Mouse (Mus musculus) kidney, embryonic 14.5 days (tissue): Measurements from ENCODE around the gene E2f1. TPM values are rescaled to one million over a fixed set of nuclear protein-coding genes. Genes with fewer than 3 reads are reported as not detected.

Experiments
- ATAC-seq: fragments of 200-750 bp; cut with Nextera tagmentation; 2 replicates; pipeline ENCODE4 v1.8.0; 2017; ENCODE audit warnings: moderate number of reproducible peaks, mild to moderate bottlenecking, moderate TSS enrichment, moderate library complexity; ENCODE audit not compliant: low FRiP score, low TSS enrichment
- H3K27ac ChIP-seq: fragments of 300-500 bp; sonication (generic); 2 replicates; pipeline ENCODE4 v1.5.1; 2014; ENCODE audit warnings: low read depth, mild to moderate bottlenecking, low read length, moderate library complexity, mixed read lengths
- H3K27me3 ChIP-seq: fragments of 300-500 bp; sonication (generic); 2 replicates; pipeline ENCODE4 v1.6.1; 2014; ENCODE audit warnings: mild to moderate bottlenecking, low read length; ENCODE audit not compliant: control insufficient read depth, insufficient read depth
- H3K36me3 ChIP-seq: fragments of 300-500 bp; sonication (generic); 2 replicates; pipeline ENCODE4 v1.6.1; 2014; ENCODE audit warnings: low read length, mixed read lengths; ENCODE audit not compliant: control insufficient read depth, insufficient read depth
- H3K4me1 ChIP-seq: fragments of 300-500 bp; sonication (generic); 2 replicates; pipeline ENCODE4 v1.6.1; 2014; ENCODE audit warnings: low read length, mixed read lengths; ENCODE audit not compliant: control insufficient read depth, insufficient read depth
- H3K4me2 ChIP-seq: fragments of 300-500 bp; sonication (generic); replicated peaks from 2 replicates; pipeline ENCODE4 v1.6.1; 2014; ENCODE audit warnings: low read depth, mild to moderate bottlenecking, low read length
- H3K4me3 ChIP-seq: fragments of 300-500 bp; sonication (generic); 2 replicates; pipeline ENCODE4 v1.5.1; 2014; ENCODE audit warnings: mild to moderate bottlenecking, low read length
- H3K9ac ChIP-seq: fragments of 300-500 bp; sonication (generic); 2 replicates; pipeline ENCODE4 v1.6.1; 2014; ENCODE audit warnings: low read depth, mild to moderate bottlenecking, low read length, moderate library complexity
- H3K9me3 ChIP-seq: fragments of 300-500 bp; sonication (generic); 2 replicates; pipeline ENCODE4 v1.6.1; 2016; ENCODE audit warnings: low read length; ENCODE audit not compliant: control insufficient read depth
- WGBS: fragments of 180-500 bp; shearing (Covaris S2); extraction: QIAGEN DNeasy Blood & Tissue Kit; methylation state at CpG from one replicate; pipeline ENCODE4 v1.1.7; 2014; 5-methylcytosine and 5-hydroxymethylcytosine counted together
- polyA plus RNA-seq: library from polyadenylated mRNA; unstranded; fragments of >200 nt; fragmentation: Nextera tagmentation; extraction: Ambion mirVana; gene quantifications from 2 replicates; pipeline ENCODE4 v1.2.1, GENCODE M21; 2014

The E2f1 gene
- polyA plus RNA-seq, 1 experiment from 2014 or later: 10.0 TPM

GRCm38 (mm10) chr2:154603638-154604153 is 34.0 kb upstream of the E2f1 start, which contains the start of gene Pxmp4:
TSS of gene Pxmp4 (minus strand) at chr2:154603708.
- peak within 1 kb of the TSS; percentile 47; the same call in 1 of the 2 replicates for H3K27ac ChIP-seq
- peak within 1 kb of the TSS; percentile 72 for H3K4me2 ChIP-seq
- no peaks in the 10 kb centered on the region for H3K9me3 ChIP-seq
- peak; percentile 100 for ATAC-seq
- peak within 1 kb of the TSS; percentile 81 for H3K4me3 ChIP-seq
- under 1% methylated on average over 13 of the region's 13 CpGs for WGBS
- H3K27me3 ChIP-seq: no peaks in the 10 kb centered on the region
- peak within 1 kb of the TSS; percentile 78 for H3K9ac ChIP-seq
- H3K36me3 ChIP-seq: no peaks in the 10 kb centered on the region
- H3K4me1 ChIP-seq: peaks cover 11% of the 10 kb centered on the region

DNA sequence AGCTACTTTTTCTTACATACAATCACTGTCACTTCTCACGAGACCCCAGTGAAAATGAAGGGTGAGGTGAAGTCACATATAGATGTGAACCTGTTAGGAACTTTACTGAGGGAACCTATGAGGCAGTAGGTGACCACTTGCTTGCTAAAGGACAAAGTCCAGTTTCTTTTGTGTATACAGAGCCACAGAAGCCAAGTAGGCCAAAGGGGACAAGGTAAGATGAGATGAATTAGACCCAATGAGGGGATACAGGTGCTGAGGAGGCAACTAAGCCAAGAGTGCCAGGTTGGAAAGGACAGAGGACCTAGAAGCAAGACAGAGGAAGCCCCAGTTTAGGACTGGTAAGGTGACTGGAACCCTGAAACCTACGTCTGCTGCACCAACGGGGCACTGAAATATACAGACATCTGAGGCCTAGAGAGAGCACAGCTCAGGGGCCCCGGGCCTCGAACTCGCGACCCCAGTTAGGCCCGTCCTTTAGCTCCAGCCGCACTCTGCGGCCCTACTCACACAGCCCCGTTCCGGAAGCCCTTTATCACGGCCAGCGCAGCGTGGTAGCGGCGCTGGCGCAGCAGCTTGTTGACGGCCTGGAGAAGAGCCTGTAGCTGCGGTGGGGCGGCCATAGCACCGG is 33.4 kb upstream of the E2f1 start:
- Histone ChIP-seq H3K9me3 (no peaks in the 10 kb centered on the region), H3K27me3 (no peaks in the 10 kb centered on the region), H3K4me2 (peak overlapping the region; percentile 72), H3K27ac (0 out of 2 replicates have a peak overlapping the region, but pooled peaks have one; percentile 30), H3K4me3 (peak overlapping the region; percentile 81), H3K36me3 (no peaks in the 10 kb centered on the region), H3K9ac (peak overlapping the region; percentile 78), H3K4me1 (peaks cover 11% of the 10 kb centered on the region)
- no peak for ATAC-seq
- WGBS: 18% methylated on average over 22 of the region's 22 CpGs

GRCm38 (mm10) chr2:154601324-154601723 is 31.6 kb upstream of the E2f1 start:
- 73% methylated on average over 3 of the region's 3 CpGs for WGBS
- no peak for ATAC-seq
- Histone ChIP-seq H3K4me1 (peaks cover 11% of the 10 kb centered on the region), H3K4me2 (no peak overlapping the region), H3K9ac (no peak overlapping the region), H3K27me3 (no peaks in the 10 kb centered on the region), H3K4me3 (no peak overlapping the region), H3K36me3 (no peaks in the 10 kb centered on the region), H3K27ac (no peak overlapping the region), H3K9me3 (no peaks in the 10 kb centered on the region)

- 72% methylated on average over 6 of the region's 6 CpGs for WGBS
- H3K9ac ChIP-seq: no peak overlapping the region
- H3K4me2 ChIP-seq: no peak overlapping the region
- no peak for ATAC-seq
- no peak overlapping the region for H3K27ac ChIP-seq
- no peaks in the 10 kb centered on the region for H3K27me3 ChIP-seq
- H3K4me1 ChIP-seq: peaks cover 11% of the 10 kb centered on the region
- no peaks in the 10 kb centered on the region for H3K9me3 ChIP-seq
- no peaks in the 10 kb centered on the region for H3K36me3 ChIP-seq
- H3K4me3 ChIP-seq: no peak overlapping the region
Measured at GRCm38 (mm10) chr2:154600586-154600985, 30.9 kb upstream of the E2f1 start.

- no peak for ATAC-seq
- no peak overlapping the region for H3K27ac ChIP-seq
- H3K4me2 ChIP-seq: no peak overlapping the region
- WGBS: 83% methylated on average over 3 of the region's 3 CpGs
- H3K27me3 ChIP-seq: no peaks in the 10 kb centered on the region
- no peaks in the 10 kb centered on the region for H3K9me3 ChIP-seq
- H3K4me1 ChIP-seq: no peaks in the 10 kb centered on the region; the same call in 1 of the 2 replicates
- H3K4me3 ChIP-seq: no peak overlapping the region
- no peak overlapping the region for H3K9ac ChIP-seq
- H3K36me3 ChIP-seq: peaks cover 3% of the 10 kb centered on the region; the same call in 1 of the 2 replicates
Measured at GRCm38 (mm10) chr2:154597399-154597798, 27.7 kb upstream of the E2f1 start.

DNA sequence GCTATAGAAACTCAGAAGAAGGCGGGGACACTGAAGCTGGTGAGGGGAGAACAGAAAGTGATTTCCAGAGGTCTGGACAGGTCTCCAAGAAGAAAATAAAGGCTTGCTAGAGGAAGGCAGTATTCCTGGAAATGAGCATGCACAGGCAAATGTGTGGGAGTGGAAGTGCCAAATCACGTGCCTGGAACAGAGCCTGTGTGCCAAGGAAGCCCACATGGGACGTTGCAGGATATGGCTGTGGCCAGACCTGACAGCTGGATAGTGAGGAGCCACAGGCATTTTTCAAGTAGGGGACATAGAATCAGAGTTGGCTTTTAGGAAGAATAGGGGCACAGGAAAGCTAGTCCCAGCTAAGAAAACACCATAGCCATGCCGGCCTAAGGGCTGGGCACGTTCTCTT is 26.1 kb upstream of the E2f1 start:
- 69% methylated on average over 5 of the region's 5 CpGs for WGBS
- H3K9me3 ChIP-seq: no peaks in the 10 kb centered on the region
- H3K9ac ChIP-seq: no peak overlapping the region
- H3K36me3 ChIP-seq: peaks cover 3% of the 10 kb centered on the region; the same call in 1 of the 2 replicates
- no peaks in the 10 kb centered on the region for H3K27me3 ChIP-seq
- H3K4me1 ChIP-seq: no peaks in the 10 kb centered on the region
- no peak for ATAC-seq
- no peak overlapping the region for H3K27ac ChIP-seq
- no peak overlapping the region for H3K4me2 ChIP-seq
- no peak overlapping the region for H3K4me3 ChIP-seq

GRCm38 (mm10) chr2:154593025-154593424 is 23.3 kb upstream of the E2f1 start:
- Histone ChIP-seq H3K27me3 (no peaks in the 10 kb centered on the region), H3K36me3 (peaks cover 3% of the 10 kb centered on the region; the same call in 1 of the 2 replicates), H3K4me2 (no peak overlapping the region), H3K9ac (no peak overlapping the region), H3K27ac (no peak overlapping the region), H3K4me1 (no peaks in the 10 kb centered on the region), H3K4me3 (no peak overlapping the region), H3K9me3 (no peaks in the 10 kb centered on the region)
- WGBS: 80% methylated on average over 3 of the region's 3 CpGs
- no peak for ATAC-seq

- Histone ChIP-seq H3K27me3 (no peaks in the 10 kb centered on the region), H3K9me3 (no peaks in the 10 kb centered on the region), H3K4me2 (no peak overlapping the region), H3K4me1 (no peaks in the 10 kb centered on the region), H3K36me3 (peaks cover 3% of the 10 kb centered on the region; the same call in 1 of the 2 replicates), H3K4me3 (no peak overlapping the region), H3K9ac (no peak overlapping the region), H3K27ac (no peak overlapping the region)
- WGBS: 87% methylated on average over 3 of the region's 3 CpGs
- no peak for ATAC-seq
Measured at GRCm38 (mm10) chr2:154591239-154591638, 21.5 kb upstream of the E2f1 start.

DNA sequence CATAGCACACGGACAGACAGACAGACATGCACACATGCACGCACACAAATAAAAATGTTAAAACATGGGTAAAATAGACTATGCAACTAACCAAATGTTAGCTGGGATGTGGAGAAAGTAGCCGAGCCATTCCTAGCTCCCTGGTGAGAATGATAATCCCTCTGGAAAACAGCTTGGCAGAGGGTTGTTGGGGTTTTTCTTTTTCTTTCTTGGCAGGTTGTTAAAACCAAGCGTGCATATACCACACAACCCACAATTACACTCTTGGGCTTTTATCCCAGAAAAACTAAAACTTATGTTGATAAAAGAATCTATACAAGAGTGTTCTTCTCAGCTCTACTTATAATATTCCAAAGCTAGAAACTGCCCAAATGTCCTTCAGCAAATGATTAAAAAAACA is 19.4 kb upstream of the E2f1 start:
- Histone ChIP-seq H3K4me1 (no peaks in the 10 kb centered on the region), H3K27me3 (no peaks in the 10 kb centered on the region), H3K4me3 (no peak overlapping the region), H3K9me3 (no peaks in the 10 kb centered on the region), H3K9ac (no peak overlapping the region), H3K36me3 (peaks cover 3% of the 10 kb centered on the region; the same call in 1 of the 2 replicates), H3K27ac (no peak overlapping the region), H3K4me2 (no peak overlapping the region)
- ATAC-seq: no peak
- 85% methylated on average over 4 of the region's 4 CpGs for WGBS
